Mouse (Mus musculus) bone marrow, adult 2 months (tissue): ENCODE data around the gene Nacc1.

Experiments used
- CTCF ChIP-seq: fragments of 200-500 bp; IDR thresholded peaks from 2 replicates; pipeline ENCODE4 v1.5.1; 2011; ENCODE audit warnings: low read length, control low read depth; ENCODE audit not compliant: control insufficient read depth, insufficient read depth
- POLR2A ChIP-seq: fragments of 200-500 bp; IDR thresholded peaks from 2 replicates; pipeline ENCODE4 v1.6.1; 2011; ENCODE audit warnings: low read depth, mild to moderate bottlenecking, control low read depth, low read length, borderline replicate concordance; ENCODE audit not compliant: control insufficient read depth

DNA sequence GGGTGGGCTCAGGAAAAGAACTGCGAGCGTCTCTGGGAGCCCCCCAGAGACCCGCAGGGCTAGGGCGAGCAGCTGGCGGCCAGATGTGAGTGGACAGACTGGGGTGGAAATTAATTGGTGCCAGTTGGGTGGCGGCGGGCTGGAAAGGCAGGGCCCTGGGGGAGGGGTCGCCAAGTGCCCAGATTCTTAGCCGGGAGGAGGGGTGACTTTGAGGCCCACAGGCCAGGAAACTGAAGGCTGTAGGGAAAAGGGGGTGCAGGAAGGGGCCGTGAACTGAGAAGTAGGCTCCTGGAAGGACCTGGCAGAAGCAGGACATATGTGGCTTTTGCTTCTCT is 31.5 kb downstream of the Nacc1 start:
- TF ChIP-seq POLR2A: no peak
- TF ChIP-seq CTCF: no peak
